Mouse (Mus musculus) intestine, postnatal 0 days (tissue): ENCODE data around the gene Dlg2. TPM values are rescaled to one million over a fixed set of nuclear protein-coding genes. Genes with fewer than 3 reads are reported as not detected.

Experiments
- ATAC-seq: fragments of 200-750 bp; cut with Nextera tagmentation; 2 replicates; pipeline ENCODE4 v1.8.0; 2017; ENCODE audit warnings: mild to moderate bottlenecking, moderate TSS enrichment, moderate library complexity
- H3K27ac ChIP-seq: fragments of 300-500 bp; sonication (generic); 2 replicates; pipeline ENCODE4 v1.5.1; 2014; ENCODE audit warnings: mild to moderate bottlenecking, low read depth, low read length, moderate library complexity
- H3K27me3 ChIP-seq: fragments of 300-500 bp; sonication (generic); replicated peaks from 2 replicates; pipeline ENCODE4 v1.6.1; 2014; ENCODE audit warnings: low read length, mixed read lengths; ENCODE audit not compliant: control insufficient read depth, insufficient read depth
- H3K36me3 ChIP-seq: fragments of 300-500 bp; sonication (generic); 2 replicates; pipeline ENCODE4 v1.6.1; 2014; ENCODE audit warnings: mild to moderate bottlenecking, moderate library complexity; ENCODE audit not compliant: control insufficient read depth, insufficient read depth
- H3K4me1 ChIP-seq: fragments of 300-500 bp; sonication (generic); replicated peaks from 2 replicates; pipeline ENCODE4 v1.6.1; 2014; ENCODE audit warnings: antibody characterized with exemption, low read length, mixed read lengths; ENCODE audit not compliant: control insufficient read depth, insufficient read depth
- H3K4me2 ChIP-seq: fragments of 300-500 bp; sonication (generic); replicated peaks from 2 replicates; pipeline ENCODE4 v1.6.1; 2014; ENCODE audit warnings: low read depth, mild to moderate bottlenecking, moderate library complexity
- H3K4me3 ChIP-seq: fragments of 300-500 bp; sonication (generic); 2 replicates; pipeline ENCODE4 v1.5.1; 2014; ENCODE audit warnings: low read depth, low read length
- H3K9ac ChIP-seq: fragments of 300-500 bp; sonication (generic); 2 replicates; pipeline ENCODE4 v1.6.1; 2014; ENCODE audit warnings: mild to moderate bottlenecking, low read depth, low read length
- H3K9me3 ChIP-seq: fragments of 300-500 bp; sonication (generic); 2 replicates; pipeline ENCODE4 v1.6.1; 2016; ENCODE audit warnings: mixed run types; ENCODE audit not compliant: control insufficient read depth
- CTCF ChIP-seq: sonication (generic); IDR thresholded peaks from 2 replicates; pipeline ENCODE4 v1.5.1; 2016; ENCODE audit warnings: low read depth, mild to moderate bottlenecking, control low read depth, antibody characterized with exemption, moderate library complexity
- WGBS: fragments of 180-500 bp; shearing (Covaris S2); extraction: QIAGEN DNeasy Blood & Tissue Kit; methylation state at CpG from one replicate; pipeline ENCODE4 v1.1.7; 2014; 5-methylcytosine and 5-hydroxymethylcytosine counted together
- polyA plus RNA-seq: library from polyadenylated mRNA; unstranded; fragments of >200 nt; fragmentation: Nextera tagmentation; extraction: Ambion mirVana; gene quantifications from 2 replicates; pipeline ENCODE4 v1.2.1, GENCODE M21; 2015

Gene Dlg2
- polyA plus RNA-seq, 1 experiment from 2014 or later: 1.1 TPM

DNA sequence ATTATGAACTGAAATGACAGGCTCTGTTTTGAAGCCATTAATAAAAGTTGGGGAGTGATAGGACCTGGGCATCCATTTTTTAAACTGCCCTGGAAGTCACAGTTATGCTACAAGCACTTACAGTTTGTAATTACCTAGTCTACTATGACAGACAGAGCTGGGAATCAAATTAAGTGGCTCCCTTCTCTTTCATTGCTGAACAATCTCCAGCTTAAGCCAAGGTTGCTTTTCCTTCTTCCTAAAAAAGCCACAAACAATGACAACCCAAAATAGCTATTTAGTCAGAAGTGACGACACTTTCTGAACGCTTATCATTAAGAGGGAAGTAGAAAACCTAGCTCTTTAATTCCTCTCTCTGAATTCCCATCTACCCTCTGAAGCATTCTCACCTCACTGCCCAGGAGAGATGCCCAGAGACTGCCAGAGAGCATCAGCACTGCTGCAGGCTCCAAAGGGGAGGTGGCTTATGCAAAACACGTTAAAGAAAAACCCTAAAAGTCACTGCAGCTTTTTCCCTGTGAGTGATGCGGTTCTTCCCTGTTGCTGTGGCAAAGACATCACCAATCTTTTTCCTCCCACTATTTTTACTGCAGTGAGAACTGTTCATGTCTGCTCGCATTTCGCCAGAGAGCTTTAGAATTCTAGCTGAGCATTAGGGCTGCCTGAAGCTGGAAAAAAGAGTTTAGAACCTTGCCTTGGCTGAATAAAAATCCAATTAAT, 612.9 kb downstream of the Dlg2 start:
- H3K4me3 ChIP-seq: no peak overlapping the region

DNA sequence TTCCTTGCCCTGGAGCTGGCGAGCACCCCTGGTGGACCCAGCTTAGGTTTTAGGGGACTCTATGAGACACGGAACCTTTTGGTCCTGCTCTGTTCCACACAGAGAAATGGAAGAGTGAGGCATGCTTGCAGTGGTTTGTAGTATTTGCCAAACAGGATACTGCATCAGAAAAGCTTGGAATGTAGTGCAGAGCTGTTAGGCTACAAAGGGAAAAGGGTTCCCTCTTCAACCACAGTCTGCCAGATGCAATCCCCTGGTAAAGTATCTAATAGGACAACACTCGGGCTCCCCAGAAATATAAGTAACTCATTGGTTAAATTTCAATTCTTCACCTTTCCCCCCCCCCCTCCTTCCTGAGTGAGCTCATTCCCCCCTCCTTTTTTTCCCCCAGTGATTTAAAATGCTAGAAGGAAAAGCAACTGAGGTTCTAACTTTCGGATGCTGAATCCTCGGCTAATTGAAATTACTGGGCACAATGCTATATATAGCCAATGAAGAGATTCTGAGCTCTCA, 613.9 kb downstream of the Dlg2 start:
- Histone ChIP-seq H3K9ac (no peak overlapping the region), H3K27me3 (no peaks in the 10 kb centered on the region), H3K4me2 (peak overlapping the region; percentile 24; the same call in 1 of the 2 replicates), H3K9me3 (no peaks in the 10 kb centered on the region), H3K4me1 (no peaks in the 10 kb centered on the region), H3K36me3 (no peaks in the 10 kb centered on the region), H3K4me3 (no peak overlapping the region), H3K27ac (no peak overlapping the region)
- no peak for TF ChIP-seq CTCF
- 47% methylated on average over 5 of the region's 5 CpGs for WGBS
- no peak for ATAC-seq

More for the DNA sequence above, 612.9 kb downstream of the Dlg2 start:
- no peak for TF ChIP-seq CTCF
- Histone ChIP-seq H3K36me3 (no peaks in the 10 kb centered on the region), H3K27ac (no peak overlapping the region), H3K9me3 (no peaks in the 10 kb centered on the region), H3K27me3 (no peaks in the 10 kb centered on the region), H3K9ac (no peak overlapping the region), H3K4me2 (no peak overlapping the region), H3K4me1 (no peaks in the 10 kb centered on the region)
- no peak for ATAC-seq
- 34% methylated on average over 6 of the region's 6 CpGs for WGBS

DNA sequence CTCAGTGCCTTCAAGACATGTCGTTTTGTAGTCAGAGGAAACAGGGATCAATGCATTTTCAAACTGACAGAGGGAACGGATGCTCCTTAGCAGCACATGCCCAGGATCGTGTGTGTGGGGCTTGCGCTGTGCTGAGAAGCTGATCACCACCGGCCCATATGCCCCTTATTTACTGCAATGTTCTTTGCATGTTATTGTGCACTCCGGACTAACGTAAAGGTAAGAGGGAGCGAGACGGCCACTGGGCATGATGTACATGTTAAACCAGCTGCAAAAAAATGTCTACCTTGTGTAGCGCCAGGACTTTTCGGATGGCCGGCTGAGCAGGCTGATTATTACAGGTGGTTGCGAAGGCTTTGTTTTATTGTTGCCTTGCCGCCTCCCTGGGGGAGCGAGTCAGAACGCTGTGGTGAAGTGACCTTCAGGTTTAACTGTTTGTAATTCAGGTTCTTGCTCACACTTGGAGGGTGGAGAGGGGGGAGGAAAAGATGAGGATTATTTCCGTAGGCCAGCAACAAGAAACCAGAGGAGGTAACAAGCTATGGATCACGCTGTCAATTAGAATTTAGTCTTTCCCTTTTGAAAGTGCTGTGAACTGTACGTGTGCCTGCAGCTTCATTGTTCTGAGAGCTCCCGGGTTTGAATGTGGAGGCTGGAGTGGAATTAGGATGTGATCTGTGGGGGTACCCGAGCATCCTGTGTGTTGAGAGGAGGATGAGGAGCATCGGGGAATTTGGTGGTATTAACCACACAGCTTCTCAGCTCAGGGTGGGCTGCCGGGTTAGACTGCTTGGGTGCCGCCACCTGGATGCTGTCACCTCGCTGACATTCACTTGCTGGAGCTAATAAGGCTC, 614.6 kb downstream of the Dlg2 start:
- peak overlapping the region; percentile 24; the same call in 1 of the 2 replicates for H3K4me2 ChIP-seq
- 12% methylated on average over 25 of the region's 25 CpGs for WGBS
- H3K27ac ChIP-seq: no peak overlapping the region
- no peaks in the 10 kb centered on the region for H3K9me3 ChIP-seq
- 0 out of 2 replicates have a peak overlapping the region, but pooled peaks have one; percentile 7 for H3K4me3 ChIP-seq
- TF ChIP-seq CTCF: no peak
- H3K9ac ChIP-seq: no peak overlapping the region
- H3K36me3 ChIP-seq: no peaks in the 10 kb centered on the region
- H3K27me3 ChIP-seq: no peaks in the 10 kb centered on the region
- no peak for ATAC-seq
- H3K4me1 ChIP-seq: no peaks in the 10 kb centered on the region

DNA sequence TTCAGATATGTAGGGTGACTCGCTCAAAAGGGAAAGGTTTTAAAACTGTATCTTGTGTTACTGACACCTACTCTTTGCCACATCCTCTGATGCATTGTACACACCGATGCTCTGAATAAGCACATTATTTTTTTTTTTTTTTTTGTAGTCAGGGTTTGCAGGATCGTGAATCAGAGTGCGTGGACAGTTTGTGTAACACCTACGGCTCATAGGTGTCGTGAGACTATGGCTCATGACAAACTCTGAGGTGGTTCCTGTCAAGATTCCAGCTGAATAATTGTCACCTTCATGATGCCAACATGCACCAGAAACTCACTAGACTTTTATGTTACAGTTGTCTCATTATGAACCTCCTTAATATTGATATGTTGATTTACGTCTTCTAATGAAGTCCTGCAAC, 620.0 kb downstream of the Dlg2 start:
- TF ChIP-seq CTCF: no peak
- Histone ChIP-seq H3K4me1 (no peaks in the 10 kb centered on the region), H3K9ac (no peak overlapping the region), H3K4me3 (no peak overlapping the region), H3K4me2 (no peak overlapping the region), H3K36me3 (no peaks in the 10 kb centered on the region), H3K27ac (no peak overlapping the region), H3K27me3 (no peaks in the 10 kb centered on the region), H3K9me3 (no peaks in the 10 kb centered on the region)
- no peak for ATAC-seq
- 86% methylated on average over 7 of the region's 7 CpGs for WGBS

DNA sequence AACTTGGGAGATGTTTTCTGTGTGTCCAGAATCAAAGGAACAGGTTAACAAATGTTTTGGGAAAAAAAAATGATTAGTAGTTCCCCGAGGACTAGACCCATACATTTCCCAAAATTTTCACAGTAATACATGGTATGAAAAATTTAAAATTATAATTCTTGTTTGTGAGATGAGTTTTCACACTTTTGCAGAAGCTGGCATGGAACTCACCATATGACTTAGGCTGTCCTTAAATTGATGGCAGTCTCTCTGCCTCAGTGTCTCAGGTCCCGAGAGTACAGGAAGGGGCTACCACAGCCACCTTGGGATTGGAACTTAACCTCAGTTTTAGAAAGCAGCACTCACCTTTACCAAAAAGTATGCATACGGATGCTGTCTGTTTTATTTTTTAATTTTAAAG, 622.0 kb downstream of the Dlg2 start:
- 82% methylated on average over 3 of the region's 3 CpGs for WGBS

DNA sequence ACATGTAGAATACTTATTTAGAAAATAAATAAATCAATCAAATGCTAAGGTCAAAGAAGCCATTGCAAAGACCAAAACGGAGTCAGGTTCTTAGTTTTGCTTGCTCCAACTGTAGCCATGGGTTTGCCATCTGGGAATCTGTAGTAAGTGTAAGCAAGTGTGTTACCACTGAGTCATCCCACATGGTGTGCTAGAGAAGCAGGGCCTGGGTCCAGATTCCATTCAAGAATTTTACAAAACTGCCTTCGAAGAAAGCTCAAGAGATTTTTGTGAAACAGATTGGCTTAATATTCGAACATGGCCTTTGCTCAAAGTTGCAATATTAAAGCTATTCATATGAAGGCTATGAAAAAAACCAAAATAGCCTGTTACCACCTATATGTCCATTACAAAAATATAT, 633.1 kb downstream of the Dlg2 start:
- Histone ChIP-seq H3K27ac (no peak overlapping the region), H3K4me1 (no peaks in the 10 kb centered on the region), H3K27me3 (no peaks in the 10 kb centered on the region), H3K4me2 (no peak overlapping the region), H3K4me3 (no peak overlapping the region), H3K9ac (no peak overlapping the region), H3K9me3 (no peaks in the 10 kb centered on the region), H3K36me3 (no peaks in the 10 kb centered on the region)
- no peak for TF ChIP-seq CTCF
- WGBS: 58% methylated on average over 3 of the region's 3 CpGs
- ATAC-seq: no peak

More for the DNA sequence above, 622.0 kb downstream of the Dlg2 start:
- TF ChIP-seq CTCF: no peak
- no peaks in the 10 kb centered on the region for H3K4me1 ChIP-seq
- no peak overlapping the region for H3K4me2 ChIP-seq
- H3K9ac ChIP-seq: no peak overlapping the region
- H3K36me3 ChIP-seq: no peaks in the 10 kb centered on the region
- H3K4me3 ChIP-seq: no peak overlapping the region
- no peaks in the 10 kb centered on the region for H3K9me3 ChIP-seq
- H3K27ac ChIP-seq: no peak overlapping the region
- H3K27me3 ChIP-seq: no peaks in the 10 kb centered on the region
- no peak for ATAC-seq
